ENCODE assay signal across 18 mouse cellular contexts in the genomic region with DNA sequence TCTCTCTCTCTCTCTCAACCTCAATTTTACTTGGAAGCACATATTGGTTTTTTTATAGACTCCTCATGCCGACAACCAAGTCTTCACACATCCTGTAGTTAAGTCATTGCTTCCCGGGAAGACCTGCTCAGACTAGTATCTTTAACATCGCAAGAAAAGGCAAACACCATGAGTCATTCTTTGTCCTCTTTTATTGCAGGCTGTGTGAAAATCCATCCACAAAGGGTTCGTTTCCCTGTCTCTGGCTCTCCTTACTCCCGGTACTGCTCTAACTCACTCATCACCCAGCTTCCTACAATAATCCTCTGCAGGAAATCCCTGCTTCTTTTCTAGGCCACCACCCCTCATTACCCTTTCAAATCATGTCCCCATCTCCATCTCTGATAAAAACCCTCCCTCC. TPM values are rescaled to one million over a fixed set of nuclear protein-coding genes. Genes with fewer than 3 reads are reported as not detected.
"Had no signal": no experiment of that assay in that cellular context is flagged by ENCODE, and none has a peak within 500 bp of the region (broad histone marks: within the 10 kb centered on the region; RNA-seq: fewer than 3 reads in every experiment).

No protein-coding gene starts in this region.

- H3K4me1 ChIP-seq: intestine, embryonic 15.5 days; kidney, embryonic 15.5 days; liver, embryonic 13.5 days; midbrain, embryonic 13.5 days; stomach, embryonic 15.5 days had no signal

- H3K4me3 ChIP-seq: intestine, embryonic 15.5 days; kidney, embryonic 15.5 days; liver, embryonic 13.5 days; midbrain, embryonic 13.5 days; stomach, embryonic 15.5 days had no signal

- H3K4me2 ChIP-seq: intestine, embryonic 15.5 days; kidney, embryonic 15.5 days; liver, embryonic 13.5 days; midbrain, embryonic 13.5 days; stomach, embryonic 15.5 days had no signal

- DNase-seq: kidney, adult 11 months; kidney, adult 8-10 months; kidney, postnatal 10 days; kidney, postnatal 36 days; layer of hippocampus, postnatal 36 days; liver, embryonic 13.5 days; lung, adult 2 months; lung, postnatal 14 days; spleen, adult 18-20 months; thymus, adult 18-20 months; thymus, postnatal 36 days had no signal

- H3K27ac ChIP-seq: intestine, embryonic 15.5 days; kidney, embryonic 15.5 days; liver, embryonic 13.5 days; macrophage; midbrain, embryonic 13.5 days; stomach, embryonic 15.5 days had no signal

- H3K9me3 ChIP-seq: intestine, embryonic 15.5 days; kidney, embryonic 15.5 days; midbrain, embryonic 13.5 days; stomach, embryonic 15.5 days had no signal

- H3K36me3 ChIP-seq: intestine, embryonic 15.5 days; kidney, embryonic 15.5 days; liver, embryonic 13.5 days; midbrain, embryonic 13.5 days; stomach, embryonic 15.5 days had no signal

- H3K27me3 ChIP-seq: intestine, embryonic 15.5 days; kidney, embryonic 15.5 days; liver, embryonic 13.5 days; midbrain, embryonic 13.5 days; stomach, embryonic 15.5 days had no signal

- ATAC-seq: intestine, embryonic 15.5 days; midbrain, embryonic 13.5 days had no signal

- H3K9ac ChIP-seq: intestine, embryonic 15.5 days; kidney, embryonic 15.5 days; liver, embryonic 13.5 days; midbrain, embryonic 13.5 days; stomach, embryonic 15.5 days had no signal

RNA-seq across cellular contexts. Expression of a gene that starts 39.3 kb away (rescaled TPM):
- total RNA-seq: megakaryocyte, adult 5-6 weeks had no signal
- polyA plus RNA-seq: liver, embryonic 13.5 days; liver, embryonic 16.5 days; lung, adult 2 months; macrophage had no signal
